21 mouse cellular contexts compared by ENCODE assay signal in the genomic region with DNA sequence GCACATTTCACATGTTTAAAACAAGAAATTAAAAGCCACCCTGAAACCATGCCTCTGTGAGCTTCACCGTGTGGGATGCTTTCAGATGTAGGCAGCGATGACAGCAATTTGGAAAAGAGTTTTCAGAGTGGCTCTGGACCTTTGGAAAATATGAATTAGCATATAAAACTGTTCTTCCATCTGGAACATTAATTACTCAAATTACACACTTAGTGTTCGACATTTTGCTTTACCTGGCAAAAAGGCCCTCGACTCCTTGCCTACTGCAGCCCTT.
DNase-seq lines count a peak whose midpoint lies in the region; ATAC-seq lines count a peak whose summit lies in the region.
"Had no signal": no experiment of that assay in that cellular context is flagged by ENCODE, and none has a peak within 500 bp of the region (broad histone marks: within the 10 kb centered on the region; RNA-seq: fewer than 3 reads in every experiment).

No protein-coding gene starts in this region.

- DNase-seq in midbrain, embryonic 11.5 days (ENCODE audit: low spot score, missing footprints) = no peak
- DNase-seq in liver, embryonic 11.5 days (ENCODE audit: low spot score) = no peak
- no peak for DNase-seq in kidney, postnatal 4 days
- DNase-seq: kidney, adult 2 months; lung, adult 2 months; right cerebral cortex, postnatal 25 days; thymus, adult 2 months; thymus, postnatal 36 days had no signal

- WGBS in hindbrain, embryonic 13.5 days = 86% methylated on average over 4 of the region's 4 CpGs
- 72% methylated on average over 4 of the region's 4 CpGs for WGBS in hindbrain, embryonic 16.5 days
- WGBS in midbrain, embryonic 13.5 days = 94% methylated on average over 4 of the region's 4 CpGs
- 89% methylated on average over 4 of the region's 4 CpGs for WGBS in midbrain, embryonic 11.5 days
- WGBS in midbrain, embryonic 15.5 days = 75% methylated on average over 4 of the region's 4 CpGs
- 86% methylated on average over 4 of the region's 4 CpGs for WGBS in liver, embryonic 11.5 days

- no peaks in the 10 kb centered on the region for H3K27me3 ChIP-seq in hindbrain, embryonic 13.5 days
- H3K27me3 ChIP-seq in hindbrain, embryonic 16.5 days (replicated peaks; ENCODE audit: control insufficient read depth, insufficient read depth, low read length) = no peaks in the 10 kb centered on the region
- no peaks in the 10 kb centered on the region for H3K27me3 ChIP-seq in midbrain, embryonic 13.5 days
- H3K27me3 ChIP-seq in midbrain, embryonic 11.5 days (ENCODE audit: control insufficient read depth, insufficient read depth, low read length) = no peaks in the 10 kb centered on the region
- no peaks in the 10 kb centered on the region for H3K27me3 ChIP-seq in midbrain, embryonic 15.5 days (replicated peaks)
- no peaks in the 10 kb centered on the region for H3K27me3 ChIP-seq in liver, embryonic 11.5 days (replicated peaks; ENCODE audit: control insufficient read depth, insufficient read depth, low read length)
- H3K27me3 ChIP-seq: embryonic facial prominence, embryonic 15.5 days; intestine, embryonic 15.5 days; limb, embryonic 15.5 days; neural tube, embryonic 15.5 days had no signal

- H3K4me2 ChIP-seq in hindbrain, embryonic 13.5 days = no peak overlapping the region
- no peak overlapping the region for H3K4me2 ChIP-seq in hindbrain, embryonic 16.5 days (ENCODE audit: low read length)
- H3K4me2 ChIP-seq in midbrain, embryonic 13.5 days (replicated peaks) = no peak overlapping the region
- no peak overlapping the region for H3K4me2 ChIP-seq in midbrain, embryonic 11.5 days
- H3K4me2 ChIP-seq in midbrain, embryonic 15.5 days = no peak overlapping the region
- no peak overlapping the region for H3K4me2 ChIP-seq in liver, embryonic 11.5 days
- H3K4me2 ChIP-seq: embryonic facial prominence, embryonic 15.5 days; limb, embryonic 15.5 days; neural tube, embryonic 15.5 days had no signal

- H3K4me1 ChIP-seq in hindbrain, embryonic 13.5 days (replicated peaks) = peaks cover 16% of the 10 kb centered on the region
- H3K4me1 ChIP-seq in hindbrain, embryonic 16.5 days (ENCODE audit: control insufficient read depth, insufficient read depth, low read depth, low read length) = peaks cover 13% of the 10 kb centered on the region
- H3K4me1 ChIP-seq in midbrain, embryonic 13.5 days (replicated peaks) = peaks cover 17% of the 10 kb centered on the region
- H3K4me1 ChIP-seq in midbrain, embryonic 11.5 days (ENCODE audit: control insufficient read depth, insufficient read depth, low read length) = peaks cover 13% of the 10 kb centered on the region
- H3K4me1 ChIP-seq in midbrain, embryonic 15.5 days = peaks cover 19% of the 10 kb centered on the region
- H3K4me1 ChIP-seq in liver, embryonic 11.5 days (replicated peaks; ENCODE audit: control insufficient read depth, insufficient read depth, low read length) = no peaks in the 10 kb centered on the region
- H3K4me1 ChIP-seq: embryonic facial prominence, embryonic 15.5 days had no signal

- H3K9ac ChIP-seq in hindbrain, embryonic 13.5 days = no peak overlapping the region
- no peak overlapping the region for H3K9ac ChIP-seq in hindbrain, embryonic 16.5 days (ENCODE audit: low read depth, low read length)
- H3K9ac ChIP-seq in midbrain, embryonic 13.5 days (replicated peaks) = no peak overlapping the region
- H3K9ac ChIP-seq in midbrain, embryonic 11.5 days (ENCODE audit: low read length) = no peak overlapping the region
- H3K9ac ChIP-seq in midbrain, embryonic 15.5 days = no peak overlapping the region
- no peak overlapping the region for H3K9ac ChIP-seq in liver, embryonic 11.5 days (ENCODE audit: low read depth, low read length)
- H3K9ac ChIP-seq: embryonic facial prominence, embryonic 15.5 days; intestine, embryonic 15.5 days; limb, embryonic 15.5 days; liver, embryonic 14.5 days; neural tube, embryonic 15.5 days had no signal

- ATAC-seq in hindbrain, embryonic 13.5 days (ENCODE audit: low FRiP score) = 0 out of 2 replicates have a peak, but pooled peaks have one; percentile 21
- ATAC-seq in hindbrain, embryonic 16.5 days = no peak
- ATAC-seq in midbrain, embryonic 13.5 days = no peak
- ATAC-seq in midbrain, embryonic 11.5 days (ENCODE audit: low FRiP score) = no peak
- no peak for ATAC-seq in midbrain, embryonic 15.5 days (replicated peaks)
- ATAC-seq in liver, embryonic 11.5 days (replicated peaks; ENCODE audit: low FRiP score) = no peak

- no peak overlapping the region for H3K4me3 ChIP-seq in hindbrain, embryonic 13.5 days
- H3K4me3 ChIP-seq in hindbrain, embryonic 16.5 days (ENCODE audit: low read length) = no peak overlapping the region
- H3K4me3 ChIP-seq in midbrain, embryonic 13.5 days (replicated peaks) = no peak overlapping the region
- H3K4me3 ChIP-seq in midbrain, embryonic 11.5 days (ENCODE audit: low read depth, low read length) = no peak overlapping the region
- H3K4me3 ChIP-seq in midbrain, embryonic 15.5 days = no peak overlapping the region
- no peak overlapping the region for H3K4me3 ChIP-seq in liver, embryonic 11.5 days (ENCODE audit: low read depth, low read length)
- H3K4me3 ChIP-seq: embryonic facial prominence, embryonic 10.5 days; embryonic facial prominence, embryonic 15.5 days; hindbrain, embryonic 10.5 days; intestine, embryonic 15.5 days; limb, embryonic 15.5 days; neural tube, embryonic 15.5 days had no signal

- no peak overlapping the region for H3K27ac ChIP-seq in hindbrain, embryonic 13.5 days
- H3K27ac ChIP-seq in hindbrain, embryonic 16.5 days (ENCODE audit: low read depth, low read length) = no peak overlapping the region
- peak overlapping the region; percentile 12; the same call in 1 of the 2 replicates for H3K27ac ChIP-seq in midbrain, embryonic 13.5 days
- H3K27ac ChIP-seq in midbrain, embryonic 11.5 days (ENCODE audit: low read depth, low read length) = no peak overlapping the region
- peak overlapping the region; percentile 52; the same call in 1 of the 2 replicates for H3K27ac ChIP-seq in midbrain, embryonic 15.5 days
- no peak overlapping the region for H3K27ac ChIP-seq in liver, embryonic 11.5 days (ENCODE audit: low read depth, low read length)
- H3K27ac ChIP-seq: embryonic facial prominence, embryonic 10.5 days; embryonic facial prominence, embryonic 15.5 days; hindbrain, postnatal 0 days; intestine, embryonic 15.5 days; liver, embryonic 14.5 days; macrophage; neural tube, embryonic 15.5 days had no signal

- H3K36me3 ChIP-seq in hindbrain, embryonic 13.5 days = no peaks in the 10 kb centered on the region
- no peaks in the 10 kb centered on the region for H3K36me3 ChIP-seq in hindbrain, embryonic 16.5 days (ENCODE audit: control insufficient read depth, insufficient read depth, low read length)
- H3K36me3 ChIP-seq in midbrain, embryonic 13.5 days = no peaks in the 10 kb centered on the region
- H3K36me3 ChIP-seq in midbrain, embryonic 11.5 days (ENCODE audit: control insufficient read depth, insufficient read depth, low read length) = no peaks in the 10 kb centered on the region
- no peaks in the 10 kb centered on the region for H3K36me3 ChIP-seq in midbrain, embryonic 15.5 days (replicated peaks)
- H3K36me3 ChIP-seq in liver, embryonic 11.5 days (ENCODE audit: control insufficient read depth, insufficient read depth, low read length) = no peaks in the 10 kb centered on the region
- H3K36me3 ChIP-seq: embryonic facial prominence, embryonic 10.5 days; embryonic facial prominence, embryonic 15.5 days; hindbrain, embryonic 10.5 days; intestine, embryonic 15.5 days; limb, embryonic 15.5 days; neural tube, embryonic 15.5 days had no signal

- no peaks in the 10 kb centered on the region for H3K9me3 ChIP-seq in hindbrain, embryonic 13.5 days
- H3K9me3 ChIP-seq in hindbrain, embryonic 16.5 days (ENCODE audit: control insufficient read depth, low read length) = no peaks in the 10 kb centered on the region
- H3K9me3 ChIP-seq in midbrain, embryonic 13.5 days = no peaks in the 10 kb centered on the region
- H3K9me3 ChIP-seq in midbrain, embryonic 11.5 days (ENCODE audit: control insufficient read depth, low read length) = no peaks in the 10 kb centered on the region
- no peaks in the 10 kb centered on the region for H3K9me3 ChIP-seq in midbrain, embryonic 15.5 days
- no peaks in the 10 kb centered on the region for H3K9me3 ChIP-seq in liver, embryonic 11.5 days (ENCODE audit: control insufficient read depth, low read length)
- H3K9me3 ChIP-seq: embryonic facial prominence, embryonic 10.5 days; embryonic facial prominence, embryonic 15.5 days; hindbrain, embryonic 10.5 days; intestine, embryonic 15.5 days; limb, embryonic 15.5 days; neural tube, embryonic 15.5 days had no signal

Comparison
In these comparisons a context has a peak if more than half of its experiments do, and no peak if none do; other contexts are left out.
1. H3K27ac ChIP-seq: peak in midbrain, embryonic 13.5 days (single experiment) and midbrain, embryonic 15.5 days (single experiment); none in hindbrain, embryonic 13.5 days (single experiment), hindbrain, embryonic 16.5 days (single experiment), midbrain, embryonic 11.5 days (single experiment) and liver, embryonic 11.5 days (single experiment).